Mouse (Mus musculus) central nervous system, embryonic 14 days (tissue): ENCODE measurements around the gene Chd2. TPM values are rescaled to one million over a fixed set of nuclear protein-coding genes. Genes with fewer than 3 reads are reported as not detected.

ENCODE experiments used
- polyA plus RNA-seq: library from polyadenylated mRNA; depleted of rRNA; stranded (reverse); fragments of >200 nt; gene quantifications from 2 replicates; pipeline ENCODE4 v1.2.3, GENCODE M21; 2012; rRNA removed

Chd2 gene
- polyA plus RNA-seq = 50.2 and 57.8 TPM in 2 replicates

DNA sequence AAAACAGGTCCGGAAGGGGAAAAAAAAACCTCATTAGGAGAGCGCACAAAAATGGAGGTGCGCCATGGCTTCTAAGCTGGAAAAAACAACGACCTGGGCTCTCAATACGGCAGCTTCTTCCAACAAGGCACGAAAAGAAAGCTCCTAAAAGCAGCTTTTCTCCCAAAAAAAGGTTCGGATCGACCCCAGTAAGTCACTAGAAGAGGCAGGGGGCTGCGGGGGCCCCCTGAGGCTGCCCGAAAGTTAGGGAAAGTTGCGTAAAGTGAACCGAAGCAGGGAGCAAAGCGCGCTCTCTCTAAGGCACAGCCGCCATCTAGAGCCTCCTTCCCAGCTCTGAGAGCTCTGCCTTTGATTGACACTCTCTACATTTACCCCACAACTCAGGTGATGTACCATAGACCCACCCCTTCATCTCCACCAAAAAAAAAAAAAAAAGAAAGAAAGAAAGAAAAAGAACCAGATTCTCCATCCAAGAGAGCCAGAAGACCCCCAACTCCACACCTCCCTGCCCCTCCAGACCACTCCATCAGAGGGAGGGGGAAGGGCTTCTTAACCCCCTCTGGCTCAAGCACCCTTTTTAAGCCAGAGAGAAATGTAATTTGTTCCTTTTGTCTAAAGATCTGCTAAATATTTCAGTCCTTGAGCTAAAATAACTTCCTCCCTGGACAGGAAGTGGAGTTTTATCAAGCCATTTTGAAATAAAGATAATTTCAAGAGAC lies at the start of gene Chd2:
TSS of gene Chd2 (minus strand) at position 419 of the 719 bp plus-strand sequence.

Other genes with a start within 250 kb of the Chd2 start
- gene Rgma, start 166.3 kb downstream of the Chd2 start, polyA plus RNA-seq = 74.4 and 94.5 TPM in 2 replicates
- 13.8 and 17.0 TPM in 2 replicates for gene Fam174b, start 198.5 kb upstream of the Chd2 start, polyA plus RNA-seq